Mouse (Mus musculus): ENCODE data around the gene Zfp945.
"Not testable (repeated sequence)": the region's sequence is repeated elsewhere in the genome, so short reads cannot be mapped to it uniquely, and the experiment has no call there.

Gene Zfp945

DNA sequence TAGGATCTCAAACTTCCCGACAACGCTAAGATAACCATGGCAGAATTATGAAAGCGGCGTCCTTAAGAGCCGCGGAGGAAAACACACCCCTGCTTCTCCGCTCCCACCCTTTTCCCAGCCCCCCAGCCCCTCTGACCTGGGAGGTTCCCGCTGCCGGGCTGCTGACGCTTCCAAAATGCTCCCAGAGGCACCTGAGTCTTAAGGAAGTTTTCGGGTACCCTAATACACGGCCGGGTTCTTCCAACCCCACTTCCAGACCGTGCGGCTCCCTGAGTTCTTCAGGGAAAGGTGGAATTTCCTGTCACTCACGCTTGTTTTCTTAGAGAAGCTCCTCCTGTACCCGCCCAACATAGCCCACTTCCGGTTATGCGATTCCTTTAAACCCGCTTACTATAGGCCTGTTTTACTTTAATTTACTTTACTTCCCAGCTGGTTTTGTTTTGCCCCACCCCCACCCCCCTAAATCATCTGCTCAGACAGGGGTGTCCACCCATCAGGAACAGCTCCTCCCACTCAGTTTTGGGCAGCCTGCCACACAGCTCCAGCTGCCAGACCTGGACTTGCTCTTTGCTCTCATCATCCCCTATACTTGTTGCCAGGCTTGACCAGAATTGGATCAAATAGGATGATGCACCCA, at the start of gene Zfp945:
Zfp945 (minus strand) TSS at position 290 of the 637 bp plus-strand sequence.
- peak; percentile 55 to 56 for DNase-seq (ENCODE audit: low spot score in 2 of 2)

DNA sequence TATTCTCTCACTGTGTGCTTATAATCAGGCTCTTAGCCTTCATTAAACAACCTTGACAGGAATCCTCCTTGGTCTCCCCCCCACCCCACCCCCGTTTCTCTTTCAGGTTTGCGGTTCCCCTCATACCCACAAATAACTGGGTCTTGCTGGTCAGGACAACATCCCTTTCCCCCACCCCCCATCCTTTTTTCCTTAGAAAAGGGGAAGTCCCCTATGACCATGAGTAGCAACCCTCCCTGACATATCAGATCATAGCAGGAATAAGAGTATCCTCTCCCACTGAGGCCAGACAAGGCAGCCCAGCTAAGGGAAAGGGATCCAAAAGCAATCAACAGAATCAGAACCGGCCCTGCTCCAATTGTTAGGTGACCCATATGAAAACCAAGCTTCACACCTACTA, 21.4 kb upstream of the Zfp945 start:
- no peak for DNase-seq (ENCODE audit: low spot score in 2 of 2)

DNA sequence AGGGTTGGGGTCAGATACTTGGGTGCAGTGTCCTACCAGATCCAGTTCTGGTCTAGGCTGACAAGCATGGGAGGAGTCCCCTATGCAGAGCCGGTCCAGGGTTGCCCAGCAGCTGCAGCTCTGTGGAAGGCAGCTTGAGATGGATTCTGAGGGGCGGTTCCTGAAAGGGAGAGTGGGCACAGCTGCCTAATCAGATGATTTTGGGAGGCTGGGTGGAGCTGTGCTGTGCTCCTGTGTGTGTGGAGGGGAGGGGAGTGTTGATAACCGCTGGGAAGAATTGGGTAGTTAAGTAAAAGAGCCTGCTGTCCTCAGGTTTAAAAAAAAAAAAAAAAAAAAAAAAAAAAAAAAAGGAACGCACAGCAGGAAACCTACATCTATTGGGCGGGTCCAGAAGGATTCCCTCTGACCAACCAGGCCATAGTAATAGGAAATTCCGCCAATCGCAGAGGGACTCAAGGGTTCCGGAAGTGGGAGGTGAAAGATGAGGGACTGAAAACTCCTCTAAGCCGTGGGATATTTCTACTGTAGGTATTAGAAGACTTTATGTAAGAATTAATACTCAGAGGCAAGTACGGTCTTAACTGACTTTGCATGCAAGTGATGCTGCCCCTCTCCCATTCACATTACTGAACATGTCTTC, 17.2 kb upstream of the Zfp945 start:
- DNase-seq (ENCODE audit: low spot score in 2 of 2), result no peak

DNA sequence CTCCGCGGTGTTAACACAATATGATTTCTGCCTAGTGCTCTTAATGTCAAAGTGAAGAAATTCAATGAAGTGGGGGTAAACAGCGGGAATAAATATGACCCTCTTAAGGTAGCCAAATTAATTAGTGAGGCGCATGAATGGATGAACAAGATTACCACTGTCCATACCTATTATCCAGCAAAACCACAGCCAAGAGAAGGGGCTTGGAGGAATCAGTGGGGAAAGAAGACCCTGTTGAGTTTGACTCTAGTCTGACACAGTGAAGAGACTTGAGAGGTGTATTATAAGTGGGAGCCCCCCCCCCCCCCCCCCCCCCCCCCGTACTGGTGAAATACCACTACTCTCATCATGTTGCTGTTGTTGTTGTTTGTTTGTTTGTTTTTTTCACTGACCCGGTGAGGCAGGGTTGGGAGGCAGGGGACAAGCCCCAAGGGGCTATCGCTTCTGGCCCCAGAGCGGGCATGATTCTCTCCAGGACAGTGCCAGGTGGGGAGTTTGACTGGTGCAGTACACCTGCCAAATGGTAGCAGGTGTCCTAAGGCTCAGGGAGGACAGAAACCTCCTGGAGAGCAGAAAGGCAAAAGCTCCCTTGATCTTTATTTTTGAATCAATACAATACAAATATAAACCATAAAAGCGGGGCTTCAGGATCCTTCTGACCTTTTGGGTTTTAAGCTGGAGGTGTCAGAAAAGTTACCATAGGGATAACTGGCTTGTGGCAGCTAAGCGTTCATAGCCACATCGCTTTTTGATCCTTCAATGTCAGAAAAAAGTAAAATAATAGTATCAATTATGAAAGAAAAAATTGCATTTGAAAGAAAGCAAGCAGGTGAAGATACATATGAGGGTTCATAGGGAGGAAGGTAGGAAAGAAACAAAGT, 10.7 kb upstream of the Zfp945 start:
- no peak for DNase-seq (ENCODE audit: low spot score in 2 of 2)

DNA sequence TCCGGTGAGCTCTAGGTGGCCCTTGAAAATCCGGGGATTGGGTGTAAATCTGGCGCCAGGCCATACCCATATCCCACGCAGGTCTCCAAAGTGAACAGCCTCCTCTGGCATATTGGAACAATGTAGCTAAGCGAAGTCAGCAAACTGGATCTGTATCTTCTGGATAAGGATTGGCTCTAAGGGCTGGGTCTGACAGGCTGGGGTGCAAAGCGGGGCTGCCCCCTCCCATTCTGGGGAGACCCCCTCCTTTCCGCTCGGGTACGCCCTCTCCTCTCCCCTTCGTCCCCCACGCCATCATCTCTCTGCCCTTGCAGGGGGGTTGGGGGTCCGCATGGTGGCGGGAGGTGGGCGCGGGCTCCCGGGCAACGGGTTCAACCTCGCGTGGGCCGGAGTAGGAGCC, 9.4 kb upstream of the Zfp945 start:
- no peak for DNase-seq (ENCODE audit: low spot score in 2 of 2)

DNA sequence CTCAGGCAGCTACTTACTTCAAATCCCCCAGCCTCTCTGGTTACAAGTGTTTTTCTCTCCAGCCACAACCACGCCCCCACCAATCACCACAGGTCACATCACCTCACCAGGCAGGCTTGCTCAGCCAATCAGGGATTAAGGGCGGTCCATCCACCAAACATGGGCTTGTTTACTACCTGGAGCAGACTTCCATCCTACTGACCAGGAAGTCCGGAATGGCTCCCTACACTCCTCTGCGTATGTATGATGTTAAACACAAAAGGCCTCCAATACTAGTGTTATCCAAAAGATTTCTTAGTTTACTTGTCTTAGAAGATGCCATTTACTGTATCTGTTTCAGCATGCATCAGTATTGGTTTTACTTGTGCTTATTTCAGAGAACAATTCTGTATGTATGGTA, 8.6 kb upstream of the Zfp945 start:
- DNase-seq (ENCODE audit: low spot score in 2 of 2), result not testable (repeated sequence)

DNA sequence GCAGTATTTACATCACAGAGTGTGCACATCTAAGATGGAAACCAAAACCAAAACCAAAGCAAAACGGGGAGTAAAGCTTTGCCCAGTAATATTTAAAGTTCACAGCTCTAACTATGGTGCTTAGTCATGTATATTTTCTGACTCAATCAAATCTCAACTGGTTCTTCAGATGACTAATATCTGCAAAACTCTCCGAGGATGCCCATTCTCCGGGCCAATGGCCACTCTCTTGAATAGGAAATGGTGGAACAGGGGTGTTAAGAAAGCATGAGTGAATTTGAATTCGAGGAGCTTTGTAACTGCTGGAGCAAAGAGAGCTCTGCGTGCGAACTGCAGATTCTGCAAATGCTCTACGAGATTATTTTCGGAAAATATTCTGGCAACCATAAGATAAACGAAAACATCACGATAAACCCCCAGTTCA, 501 bp downstream of the Zfp945 start:
- no peak for DNase-seq (ENCODE audit: low spot score in 2 of 2)

DNA sequence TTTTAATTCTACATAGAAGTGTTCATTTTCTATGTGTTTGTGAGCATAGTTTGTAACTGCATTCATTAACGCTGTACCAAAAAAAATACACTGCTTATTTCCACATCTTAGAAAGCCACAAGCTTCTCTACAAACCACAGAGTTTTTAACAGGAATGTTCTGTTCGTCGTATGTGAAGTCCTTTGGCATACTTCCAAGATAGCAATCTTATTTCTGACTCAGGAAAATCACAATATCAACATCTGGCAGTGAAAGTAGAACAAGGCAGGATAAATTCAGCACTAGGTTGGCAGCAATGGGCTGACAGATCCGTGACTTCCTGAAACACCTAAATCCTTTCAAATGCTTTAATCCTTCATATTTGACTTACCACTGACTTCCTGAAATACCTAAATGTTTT, 45.8 kb downstream of the Zfp945 start:
- DNase-seq (ENCODE audit: low spot score in 2 of 2), result no peak

DNA sequence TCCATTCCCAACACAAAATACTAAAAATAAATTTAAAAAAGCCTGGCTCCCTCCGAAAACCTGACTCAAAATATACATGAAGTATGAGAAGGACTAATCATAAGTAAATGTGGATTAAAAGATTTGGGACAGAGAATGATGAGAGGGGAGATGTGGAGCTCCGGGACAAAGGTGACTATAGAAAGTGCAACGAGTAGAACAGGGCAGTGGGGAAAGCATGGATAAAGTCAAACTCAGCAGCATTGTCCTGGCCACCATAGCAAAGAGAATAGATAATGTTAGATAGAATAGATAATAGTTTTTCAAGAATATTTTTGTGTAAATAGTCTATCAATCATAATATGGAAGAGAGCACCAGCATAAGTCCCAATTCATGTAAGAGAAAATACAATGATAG, 48.7 kb downstream of the Zfp945 start:
- DNase-seq (ENCODE audit: low spot score in 2 of 2), result no peak

DNA sequence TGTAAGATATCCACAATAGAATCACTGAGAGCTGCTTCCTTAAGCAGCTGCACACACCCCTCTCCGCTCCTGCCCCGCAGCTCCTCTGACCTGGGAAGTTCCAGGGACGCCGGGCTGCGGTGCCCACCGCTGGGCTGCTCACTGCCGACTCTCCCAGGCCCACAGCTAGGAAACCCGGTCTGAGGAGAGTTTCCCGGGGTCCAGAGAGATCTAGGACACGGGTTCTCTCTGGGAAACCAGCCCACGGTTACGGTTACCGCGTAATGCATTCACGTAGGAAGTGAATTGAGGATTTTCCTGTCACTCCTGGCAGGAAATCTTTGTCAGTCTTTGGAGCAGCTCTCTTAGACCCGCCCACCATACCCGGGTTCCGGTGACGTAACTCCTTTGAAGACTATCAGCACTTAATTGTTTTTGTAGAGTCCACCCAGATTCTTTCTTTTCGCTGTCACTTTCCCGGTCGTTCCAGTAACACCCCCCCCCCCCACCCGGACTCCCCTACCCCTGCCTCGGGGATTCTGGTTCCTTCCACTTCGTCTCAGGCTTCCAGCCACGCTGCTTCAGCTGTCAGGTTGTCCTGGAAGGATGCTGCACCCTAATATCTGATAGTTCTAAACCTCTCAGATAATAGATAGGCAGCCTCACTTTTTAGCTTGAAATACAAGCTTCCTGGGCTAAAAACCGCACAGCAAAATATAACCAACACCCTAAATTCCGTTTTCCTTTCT, 49.3 kb downstream of the Zfp945 start:
- DNase-seq (ENCODE audit: low spot score in 2 of 2), result peak; percentile 65 to 77

DNA sequence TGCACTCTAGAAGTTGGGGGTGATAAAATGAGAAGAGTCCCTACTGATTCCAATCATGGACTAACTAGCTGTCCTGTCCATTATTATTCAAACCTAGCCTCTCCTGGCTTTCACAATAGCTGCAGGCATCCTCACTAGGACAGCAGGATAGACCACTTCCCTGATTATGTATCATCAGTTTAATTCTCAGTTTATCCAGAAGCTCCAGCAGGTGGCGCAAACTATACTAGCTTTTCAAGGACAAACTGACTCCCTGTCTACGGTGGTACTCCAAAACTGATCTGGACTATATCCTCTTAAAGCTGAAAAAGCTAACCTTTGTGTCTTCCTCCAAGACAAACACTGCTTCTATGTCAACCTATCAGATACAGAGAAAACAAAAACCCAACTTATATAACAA, 67.2 kb downstream of the Zfp945 start:
- no peak for DNase-seq (ENCODE audit: low spot score in 2 of 2)

Data from right cerebral cortex, postnatal 36 days (tissue).